Mouse (Mus musculus): ENCODE results near the gene Zfp296.
A peak's percentile ranks its signal among the peaks of the same experiment; 100 is the strongest.

DNA sequence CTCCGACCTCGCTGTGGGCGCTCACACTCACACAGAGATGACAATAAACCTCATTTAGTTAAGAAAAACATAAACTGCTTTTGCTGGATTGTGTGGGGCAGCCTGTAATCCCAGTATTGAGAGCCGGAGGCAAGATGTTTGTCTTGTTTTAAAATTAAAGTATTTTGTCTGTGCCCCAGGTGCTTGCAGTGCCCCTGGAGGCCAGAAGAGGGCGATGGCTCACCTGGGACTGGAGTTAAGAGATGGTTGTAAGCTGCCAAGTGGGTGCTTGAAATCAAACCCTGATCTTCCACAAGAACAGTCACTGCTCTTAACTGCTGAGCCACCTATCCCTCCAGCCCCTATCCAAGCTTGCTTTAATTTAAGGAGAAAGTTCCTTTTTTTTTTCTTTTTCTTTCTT lies 33.9 kb downstream of the Zfp296 start:
- TF ChIP-seq CTCF (conservative IDR thresholded peaks at IDR 0.05; ENCODE audit: low read length) (peak; percentile 69), NANOG (IDR thresholded peaks at IDR 0.05; ENCODE audit: borderline replicate concordance, low read length) (no peak)

Measured in E14TG2a.4 (cell line).